Mouse (Mus musculus): Measurements from ENCODE around the gene Lsm3. TPM values are rescaled to one million over a fixed set of nuclear protein-coding genes. Genes with fewer than 3 reads are reported as not detected.
"Not testable (repeated sequence)": the region's sequence is repeated elsewhere in the genome, so short reads cannot be mapped to it uniquely, and the experiment has no call there.

Lsm3 gene
- total RNA-seq (2015) (148 and 154 TPM in 2 replicates), total RNA-seq (2017) (468 and 492 TPM in 2 replicates)

- peak; percentile 96 for ATAC-seq (replicated peaks; ENCODE audit: poor library complexity)
Measured at GRCm38 (mm10) chr6:91515545-91516449, at the start of gene Lsm3, which contains the start of gene Xpc. TSS of gene Lsm3 (plus strand) at chr6:91515928. TSS of gene Xpc (minus strand) at chr6:91515888.

DNA sequence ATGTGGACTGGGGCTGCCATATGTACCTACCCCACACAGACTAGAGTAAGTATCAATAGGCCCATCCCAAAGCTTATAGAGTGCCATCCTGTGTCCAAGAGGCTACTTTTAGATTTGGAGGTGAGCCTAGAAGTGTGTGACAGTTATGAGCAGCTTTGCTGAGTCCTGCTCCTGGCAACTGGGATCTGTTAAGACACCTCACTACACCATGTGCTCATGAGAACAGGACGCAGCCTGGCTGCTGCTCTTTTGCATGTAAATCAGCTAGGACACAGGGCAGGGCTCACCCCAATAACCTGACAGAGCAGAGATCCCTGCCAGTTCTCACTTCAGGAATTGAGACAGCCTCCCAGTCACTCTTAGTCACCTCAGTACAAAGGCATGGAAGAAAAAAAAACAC is 48.6 kb upstream of the Lsm3 start:
- no peak for ATAC-seq (replicated peaks; ENCODE audit: poor library complexity)

DNA sequence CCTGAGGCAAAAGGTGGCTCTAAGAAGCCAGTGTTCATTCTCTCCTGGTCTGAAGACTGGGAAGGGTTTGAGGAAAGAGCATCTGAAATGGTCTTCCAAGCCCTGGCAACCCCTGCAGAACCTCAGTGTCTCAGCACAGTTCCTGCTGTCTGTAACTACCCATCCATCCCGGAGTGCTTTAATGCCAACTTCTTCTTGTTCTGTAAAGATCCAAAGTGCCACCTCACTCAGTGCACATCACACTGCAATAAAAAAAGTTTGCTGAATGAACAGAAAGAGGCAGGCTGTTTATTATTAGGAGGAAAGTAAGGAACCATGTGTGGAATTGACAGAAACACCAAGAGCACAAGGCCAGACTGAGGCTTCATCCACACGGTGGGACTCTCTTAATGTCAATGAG is 45.0 kb upstream of the Lsm3 start:
- ATAC-seq (replicated peaks; ENCODE audit: poor library complexity): no peak

DNA sequence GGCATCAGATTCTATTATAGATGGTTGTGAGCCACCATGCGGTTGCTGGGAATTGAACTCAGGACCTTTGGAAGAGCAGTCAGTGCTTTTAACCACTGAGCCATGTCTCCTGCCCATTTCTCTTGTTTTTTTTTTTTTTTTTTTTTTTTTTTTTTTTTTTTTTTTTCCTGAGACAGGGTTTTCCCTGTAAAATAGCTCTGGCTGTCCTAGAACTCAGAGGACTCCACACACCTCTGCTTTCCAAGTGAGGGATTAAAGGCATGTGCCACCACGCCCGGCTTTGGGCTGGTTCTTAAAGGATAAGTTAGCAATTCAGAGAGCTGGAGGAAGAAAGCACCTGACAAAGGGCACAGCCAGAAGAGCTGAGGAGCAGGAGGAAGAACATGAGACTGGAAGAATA is 44.3 kb upstream of the Lsm3 start:
- ATAC-seq (replicated peaks; ENCODE audit: poor library complexity): not testable (repeated sequence)

- ATAC-seq (replicated peaks; ENCODE audit: poor library complexity): peak; percentile 19; the same call in 1 of the 2 replicates
Measured at GRCm38 (mm10) chr6:91472319-91472718, 43.4 kb upstream of the Lsm3 start.

- ATAC-seq (replicated peaks; ENCODE audit: poor library complexity): peak; percentile 84
Measured at GRCm38 (mm10) chr6:91472868-91473804, 42.6 kb upstream of the Lsm3 start, which contains the start of the genes Chchd4 and Tmem43. TSS of gene Chchd4 (minus strand) at chr6:91473546. TSS of gene Tmem43 (plus strand) at chr6:91473703.

GRCm38 (mm10) chr6:91473805-91474440 is 41.8 kb upstream of the Lsm3 start:
- ATAC-seq (replicated peaks; ENCODE audit: poor library complexity): peak; percentile 27

DNA sequence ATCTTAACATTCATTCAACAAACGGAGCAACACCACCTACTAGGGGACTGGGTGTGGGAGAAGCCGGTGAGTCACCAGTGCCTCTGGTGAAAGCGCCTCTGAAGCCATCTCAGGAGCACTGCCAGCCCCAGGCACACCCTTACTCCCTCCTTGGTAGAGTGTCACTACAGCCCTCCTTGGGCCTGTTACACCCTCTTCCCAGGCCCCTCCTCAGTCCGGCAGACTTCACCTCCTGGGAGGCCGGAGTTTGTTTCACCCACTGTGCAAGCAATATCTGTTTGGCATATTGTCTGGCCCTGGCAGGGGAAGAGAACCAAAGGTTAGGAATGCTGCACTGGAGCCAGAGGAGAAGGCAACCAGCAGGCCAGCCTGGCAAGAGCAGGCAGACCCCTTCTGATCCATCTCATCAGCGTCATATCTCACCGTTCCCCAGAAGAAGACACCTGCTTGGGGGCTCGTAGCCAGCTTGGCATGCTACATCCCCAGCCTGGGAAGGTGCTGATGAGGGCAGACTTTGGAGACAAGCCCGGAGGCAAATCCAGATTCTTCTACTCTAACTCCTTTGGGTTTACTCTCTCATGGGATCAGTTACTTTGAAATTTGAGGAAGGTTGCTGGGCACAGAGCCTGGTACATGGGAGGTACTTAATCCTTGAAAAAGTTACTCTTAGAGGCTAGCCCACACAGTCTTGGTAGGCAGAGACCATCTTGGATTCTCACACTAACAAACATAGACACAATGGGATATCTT is 41.1 kb upstream of the Lsm3 start:
- no peak for ATAC-seq (replicated peaks; ENCODE audit: poor library complexity)

DNA sequence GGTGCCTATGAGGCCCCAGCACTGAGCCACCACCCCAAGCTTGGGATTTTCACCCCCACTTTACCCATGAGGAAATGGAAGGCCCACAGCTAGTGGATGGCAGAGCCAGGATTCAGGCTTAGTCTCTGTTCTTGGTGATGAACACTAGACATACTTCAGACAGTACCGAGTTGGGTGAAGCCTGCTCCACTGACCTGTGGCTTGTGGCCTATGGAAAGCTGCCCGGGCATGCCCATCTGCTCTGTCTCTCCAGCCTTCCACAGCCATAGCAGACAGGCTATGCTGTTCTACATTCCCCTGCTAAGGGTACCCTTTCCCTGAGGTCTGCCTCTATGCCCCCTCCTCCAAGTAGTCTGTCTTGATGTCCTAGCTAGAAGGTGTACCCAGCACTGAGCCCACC is 39.2 kb upstream of the Lsm3 start:
- no peak for ATAC-seq (replicated peaks; ENCODE audit: poor library complexity)

GRCm38 (mm10) chr6:91483371-91483770 is 32.4 kb upstream of the Lsm3 start:
- no peak for ATAC-seq (replicated peaks; ENCODE audit: poor library complexity)

DNA sequence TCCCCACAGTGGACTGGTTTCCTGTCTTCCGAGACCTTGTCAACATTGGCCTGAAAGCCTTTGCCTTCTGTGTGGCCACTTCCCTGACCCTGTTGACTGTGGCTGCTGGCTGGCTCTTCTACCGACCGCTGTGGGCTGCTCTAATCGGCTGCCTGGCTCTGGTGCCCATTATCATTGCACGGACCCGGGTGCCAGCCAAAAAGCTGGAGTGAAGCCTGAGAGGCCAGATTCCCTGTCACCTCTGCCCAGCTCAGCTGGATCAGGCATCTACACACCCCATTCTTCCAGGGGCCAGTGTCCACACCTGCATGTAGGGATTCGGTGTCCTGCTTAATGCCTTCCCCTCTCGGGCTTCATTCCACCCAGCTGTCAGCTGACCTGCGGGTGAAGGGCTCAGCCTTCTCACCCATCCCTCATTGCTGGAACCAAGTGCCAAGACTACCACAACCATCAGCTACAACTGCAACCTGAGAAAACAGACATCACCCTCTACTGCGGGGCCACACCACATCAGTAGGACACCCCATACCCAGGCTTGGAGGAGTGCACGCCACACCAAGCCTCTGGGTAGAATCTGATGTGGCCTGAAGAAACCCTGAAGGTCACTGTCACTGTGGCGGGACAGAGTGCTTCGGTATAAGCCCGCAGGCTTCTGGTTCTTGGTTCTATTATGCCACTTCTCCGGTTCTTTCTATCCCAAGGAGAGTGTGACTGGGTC is 28.8 kb upstream of the Lsm3 start:
- ATAC-seq (replicated peaks; ENCODE audit: poor library complexity): no peak

GRCm38 (mm10) chr6:91488496-91489212 is 27.1 kb upstream of the Lsm3 start:
- ATAC-seq (replicated peaks; ENCODE audit: poor library complexity): peak; percentile 71

- no peak for ATAC-seq (replicated peaks; ENCODE audit: poor library complexity)
Measured at GRCm38 (mm10) chr6:91489872-91490271, 25.9 kb upstream of the Lsm3 start.

- no peak for ATAC-seq (replicated peaks; ENCODE audit: poor library complexity)
Measured at GRCm38 (mm10) chr6:91491004-91491403, 24.7 kb upstream of the Lsm3 start.

- peak; percentile 72 for ATAC-seq (replicated peaks; ENCODE audit: poor library complexity)
Measured at GRCm38 (mm10) chr6:91493053-91493452, 22.7 kb upstream of the Lsm3 start.

DNA sequence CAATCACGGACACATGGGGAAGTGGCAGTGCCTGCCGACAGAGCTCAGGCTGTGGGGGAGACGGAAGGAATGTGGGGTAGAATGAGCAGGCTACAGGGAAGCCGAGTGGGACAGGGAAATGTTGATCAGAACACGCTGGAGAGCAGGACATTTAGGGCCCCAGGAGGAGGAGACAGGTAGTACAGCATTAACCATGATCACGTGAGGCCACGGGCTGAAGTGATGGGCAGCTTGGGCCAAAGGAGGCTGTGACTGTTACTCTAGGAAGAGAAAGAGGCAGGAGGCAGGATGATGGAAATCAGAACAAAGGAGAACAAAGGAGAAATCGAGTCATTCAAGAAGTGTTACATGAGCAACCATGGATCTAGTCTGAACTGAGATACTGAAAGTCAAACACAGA is 21.2 kb upstream of the Lsm3 start:
- ATAC-seq (replicated peaks; ENCODE audit: poor library complexity): no peak

GRCm38 (mm10) chr6:91503302-91503701 is 12.4 kb upstream of the Lsm3 start:
- ATAC-seq (replicated peaks; ENCODE audit: poor library complexity): no peak

DNA sequence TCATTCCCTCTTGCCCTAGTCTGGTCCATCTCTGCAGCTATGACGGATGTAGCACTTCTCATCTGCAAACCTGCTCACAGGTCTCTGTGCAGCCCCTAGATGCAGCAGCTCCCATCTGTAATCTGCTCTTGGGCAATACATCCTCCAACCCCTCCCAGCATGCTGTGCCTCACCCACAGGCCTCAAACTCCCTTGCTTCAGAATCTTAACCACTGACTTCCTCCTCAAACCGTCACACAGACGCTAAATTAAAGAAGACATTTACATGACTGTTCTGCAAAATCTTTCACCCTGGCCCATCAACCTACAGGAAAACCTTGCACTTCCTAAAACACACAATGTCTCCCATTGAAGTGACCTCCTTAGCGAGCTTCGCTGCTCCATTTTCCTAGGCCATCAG is 9.7 kb upstream of the Lsm3 start:
- ATAC-seq (replicated peaks; ENCODE audit: poor library complexity): peak; percentile 95

GRCm38 (mm10) chr6:91508041-91508440 is 7.7 kb upstream of the Lsm3 start:
- ATAC-seq (replicated peaks; ENCODE audit: poor library complexity): no peak

Measured in megakaryocyte progenitor cell, adult 5-6 weeks (primary cell).